Mouse (Mus musculus) hindbrain, embryonic 16.5 days (tissue): ENCODE results near the gene Trim26. TPM values are rescaled to one million over a fixed set of nuclear protein-coding genes. Genes with fewer than 3 reads are reported as not detected.
"Not testable (repeated sequence)": the region's sequence is repeated elsewhere in the genome, so short reads cannot be mapped to it uniquely, and the experiment has no call there.

Source experiments
- ATAC-seq: fragments of 200-750 bp; cut with Nextera tagmentation; 2 replicates; pipeline ENCODE4 v1.8.0; 2017; ENCODE audit warnings: moderate TSS enrichment, moderate library complexity
- H3K27ac ChIP-seq: fragments of 300-500 bp; sonication (generic); 2 replicates; pipeline ENCODE4 v1.5.1; 2014; ENCODE audit warnings: low read depth, mild to moderate bottlenecking, control low read depth, low read length, moderate library complexity
- H3K27me3 ChIP-seq: fragments of 300-500 bp; sonication (generic); replicated peaks from 2 replicates; pipeline ENCODE4 v1.6.1; 2014; ENCODE audit warnings: low read length; ENCODE audit not compliant: control insufficient read depth, insufficient read depth
- H3K36me3 ChIP-seq: fragments of 300-500 bp; sonication (generic); 2 replicates; pipeline ENCODE4 v1.6.1; 2014; ENCODE audit warnings: mild to moderate bottlenecking, low read length, moderate library complexity, mixed read lengths; ENCODE audit not compliant: control insufficient read depth, insufficient read depth
- H3K4me1 ChIP-seq: fragments of 300-500 bp; sonication (generic); 2 replicates; pipeline ENCODE4 v1.6.1; 2014; ENCODE audit warnings: low read depth, low read length; ENCODE audit not compliant: control insufficient read depth, insufficient read depth
- H3K4me2 ChIP-seq: fragments of 300-500 bp; sonication (generic); 2 replicates; pipeline ENCODE4 v1.6.1; 2014; ENCODE audit warnings: mild to moderate bottlenecking, low read length, control low read depth, moderate library complexity
- H3K4me3 ChIP-seq: fragments of 300-500 bp; sonication (generic); 2 replicates; pipeline ENCODE4 v1.5.1; 2014; ENCODE audit warnings: mild to moderate bottlenecking, low read length, control low read depth, moderate library complexity
- H3K9ac ChIP-seq: fragments of 300-500 bp; sonication (generic); 2 replicates; pipeline ENCODE4 v1.6.1; 2014; ENCODE audit warnings: low read depth, mild to moderate bottlenecking, control low read depth, low read length, moderate library complexity
- H3K9me3 ChIP-seq: fragments of 300-500 bp; sonication (generic); 2 replicates; pipeline ENCODE4 v1.6.1; 2014; ENCODE audit warnings: mild to moderate bottlenecking, low read length, moderate library complexity; ENCODE audit not compliant: control insufficient read depth
- WGBS: fragments of 180-500 bp; shearing (Covaris S2); extraction: QIAGEN DNeasy Blood & Tissue Kit; methylation state at CpG from one replicate; pipeline ENCODE4 v1.1.7; 2014; 5-methylcytosine and 5-hydroxymethylcytosine counted together
- polyA plus RNA-seq: library from polyadenylated mRNA; unstranded; fragments of >200 nt; fragmentation: Nextera tagmentation; extraction: Ambion mirVana; gene quantifications from 2 replicates; pipeline ENCODE4 v1.2.1, GENCODE M21; 2015

The Trim26 gene
- polyA plus RNA-seq, 1 experiment from 2014 or later: 49.5 TPM

GRCm38 (mm10) chr17:36891496-36891895 is 54.6 kb downstream of the Trim26 start:
- H3K9me3 ChIP-seq, H3K27ac ChIP-seq, H3K4me3 ChIP-seq, ATAC-seq, H3K27me3 ChIP-seq, H3K36me3 ChIP-seq, H3K4me2 ChIP-seq, H3K4me1 ChIP-seq, H3K9ac ChIP-seq: not testable (repeated sequence)
- WGBS: 79% methylated on average over 1 of the region's 1 CpGs

DNA sequence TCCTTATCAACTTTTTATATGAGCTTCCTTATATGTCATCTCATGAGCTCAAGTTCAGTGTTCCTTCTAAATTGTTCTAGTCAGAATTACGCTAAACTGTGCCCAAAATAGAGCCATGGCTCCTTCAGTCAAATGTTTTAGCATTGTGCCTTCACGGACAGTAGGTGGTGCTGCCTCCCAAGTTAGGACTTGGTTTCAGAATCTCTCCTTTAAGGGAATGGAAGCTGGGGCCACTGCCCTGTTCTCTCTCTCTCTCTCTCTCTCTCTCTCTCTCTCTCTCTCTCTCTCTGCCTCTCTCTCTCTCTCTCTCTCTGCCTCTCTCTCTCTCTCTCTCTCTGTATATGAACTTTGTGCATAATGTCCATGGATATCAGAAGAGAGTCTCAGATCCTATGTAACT is 55.4 kb downstream of the Trim26 start:
- ATAC-seq: peak; percentile 83
- Histone ChIP-seq H3K27ac (no peak overlapping the region), H3K9me3 (no peaks in the 10 kb centered on the region), H3K27me3 (no peaks in the 10 kb centered on the region), H3K4me1 (no peaks in the 10 kb centered on the region), H3K4me2 (no peak overlapping the region), H3K9ac (no peak overlapping the region), H3K4me3 (no peak overlapping the region), H3K36me3 (no peaks in the 10 kb centered on the region)
- 9% methylated on average over 2 of the region's 2 CpGs for WGBS

GRCm38 (mm10) chr17:36893387-36893786 is 56.5 kb downstream of the Trim26 start:
- Histone ChIP-seq H3K4me1 (no peaks in the 10 kb centered on the region), H3K36me3 (no peaks in the 10 kb centered on the region), H3K4me2 (no peak overlapping the region), H3K9ac (no peak overlapping the region), H3K9me3 (no peaks in the 10 kb centered on the region), H3K4me3 (no peak overlapping the region), H3K27ac (no peak overlapping the region), H3K27me3 (no peaks in the 10 kb centered on the region)
- WGBS: 84% methylated on average over 5 of the region's 5 CpGs
- ATAC-seq: no peak

GRCm38 (mm10) chr17:36896583-36896982 is 59.6 kb downstream of the Trim26 start:
- no peak overlapping the region for H3K9ac ChIP-seq
- no peaks in the 10 kb centered on the region for H3K36me3 ChIP-seq
- H3K4me1 ChIP-seq: no peaks in the 10 kb centered on the region
- H3K4me2 ChIP-seq: no peak overlapping the region
- H3K9me3 ChIP-seq: no peaks in the 10 kb centered on the region
- no peak overlapping the region for H3K27ac ChIP-seq
- H3K27me3 ChIP-seq: no peaks in the 10 kb centered on the region
- H3K4me3 ChIP-seq: no peak overlapping the region
- no peak for ATAC-seq
- 81% methylated on average over 1 of the region's 1 CpGs for WGBS

GRCm38 (mm10) chr17:36897065-36897464 is 60.1 kb downstream of the Trim26 start:
- H3K4me1 ChIP-seq: no peaks in the 10 kb centered on the region
- no peak overlapping the region for H3K4me2 ChIP-seq
- no peaks in the 10 kb centered on the region for H3K27me3 ChIP-seq
- no peaks in the 10 kb centered on the region for H3K36me3 ChIP-seq
- no peak overlapping the region for H3K9ac ChIP-seq
- no peak overlapping the region for H3K4me3 ChIP-seq
- H3K27ac ChIP-seq: no peak overlapping the region
- H3K9me3 ChIP-seq: no peaks in the 10 kb centered on the region
- no peak for ATAC-seq

- Histone ChIP-seq H3K9me3 (no peaks in the 10 kb centered on the region), H3K4me2 (no peak within 1 kb of the TSS), H3K27ac (no peak within 1 kb of the TSS), H3K27me3 (no peaks in the 10 kb centered on the region), H3K9ac (no peak within 1 kb of the TSS), H3K4me1 (no peaks in the 10 kb centered on the region), H3K4me3 (no peak within 1 kb of the TSS), H3K36me3 (no peaks in the 10 kb centered on the region)
- no peak for ATAC-seq
- 77% methylated on average over 6 of the region's 6 CpGs for WGBS
Measured at GRCm38 (mm10) chr17:36897552-36898205, 60.7 kb downstream of the Trim26 start, which contains the start of gene Trim31. Gene Trim31 (plus strand): TSS chr17:36898118.

DNA sequence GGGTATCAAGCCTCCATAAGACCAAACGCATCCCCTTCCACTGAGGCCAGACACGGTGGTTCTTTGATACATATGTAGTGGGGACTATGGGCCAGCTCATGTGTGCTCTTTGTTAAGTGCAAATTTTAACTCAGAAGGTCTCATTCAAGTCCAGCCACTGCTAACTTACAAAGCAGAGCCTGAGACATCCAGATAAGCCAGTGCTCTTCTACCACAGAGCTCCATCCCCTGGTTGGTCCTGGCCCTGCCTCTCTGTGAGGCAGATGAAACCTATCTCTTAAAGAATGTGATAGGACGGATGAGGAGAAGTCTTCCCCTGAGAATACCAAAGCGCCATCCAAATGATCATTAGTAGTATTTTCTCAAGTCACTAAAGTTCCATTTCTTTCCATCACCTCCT is 62.4 kb downstream of the Trim26 start:
- no peaks in the 10 kb centered on the region for H3K9me3 ChIP-seq
- no peak for ATAC-seq
- H3K4me2 ChIP-seq: no peak overlapping the region
- 85% methylated on average over 4 of the region's 4 CpGs for WGBS
- H3K27ac ChIP-seq: no peak overlapping the region
- H3K9ac ChIP-seq: no peak overlapping the region
- H3K4me1 ChIP-seq: no peaks in the 10 kb centered on the region
- no peaks in the 10 kb centered on the region for H3K36me3 ChIP-seq
- H3K27me3 ChIP-seq: no peaks in the 10 kb centered on the region
- H3K4me3 ChIP-seq: no peak overlapping the region

GRCm38 (mm10) chr17:36900001-36900400 is 63.1 kb downstream of the Trim26 start:
- no peak overlapping the region for H3K4me2 ChIP-seq
- no peak for ATAC-seq
- no peak overlapping the region for H3K4me3 ChIP-seq
- H3K9ac ChIP-seq: no peak overlapping the region
- 85% methylated on average over 5 of the region's 5 CpGs for WGBS
- H3K9me3 ChIP-seq: no peaks in the 10 kb centered on the region
- no peaks in the 10 kb centered on the region for H3K36me3 ChIP-seq
- no peaks in the 10 kb centered on the region for H3K4me1 ChIP-seq
- no peaks in the 10 kb centered on the region for H3K27me3 ChIP-seq
- H3K27ac ChIP-seq: no peak overlapping the region

- Histone ChIP-seq H3K9me3 (no peaks in the 10 kb centered on the region), H3K36me3 (no peaks in the 10 kb centered on the region), H3K9ac (no peak overlapping the region), H3K27me3 (no peaks in the 10 kb centered on the region), H3K4me1 (no peaks in the 10 kb centered on the region), H3K4me2 (no peak overlapping the region), H3K27ac (no peak overlapping the region), H3K4me3 (no peak overlapping the region)
- WGBS: 41% methylated on average over 1 of the region's 1 CpGs
- ATAC-seq: no peak
Measured at GRCm38 (mm10) chr17:36900691-36901090, 63.8 kb downstream of the Trim26 start.

GRCm38 (mm10) chr17:36903651-36904050 is 66.7 kb downstream of the Trim26 start:
- Histone ChIP-seq H3K9me3 (no peaks in the 10 kb centered on the region), H3K9ac (no peak overlapping the region), H3K27ac (no peak overlapping the region), H3K4me3 (no peak overlapping the region), H3K4me1 (no peaks in the 10 kb centered on the region), H3K27me3 (no peaks in the 10 kb centered on the region), H3K4me2 (no peak overlapping the region), H3K36me3 (no peaks in the 10 kb centered on the region)
- WGBS: 79% methylated on average over 3 of the region's 3 CpGs
- ATAC-seq: no peak
